Mouse (Mus musculus): ENCODE data around the gene Rapgef6. TPM values are rescaled to one million over a fixed set of nuclear protein-coding genes. Genes with fewer than 3 reads are reported as not detected.

The Rapgef6 gene
- polyA plus RNA-seq, 1 experiment: 73.9 TPM

DNA sequence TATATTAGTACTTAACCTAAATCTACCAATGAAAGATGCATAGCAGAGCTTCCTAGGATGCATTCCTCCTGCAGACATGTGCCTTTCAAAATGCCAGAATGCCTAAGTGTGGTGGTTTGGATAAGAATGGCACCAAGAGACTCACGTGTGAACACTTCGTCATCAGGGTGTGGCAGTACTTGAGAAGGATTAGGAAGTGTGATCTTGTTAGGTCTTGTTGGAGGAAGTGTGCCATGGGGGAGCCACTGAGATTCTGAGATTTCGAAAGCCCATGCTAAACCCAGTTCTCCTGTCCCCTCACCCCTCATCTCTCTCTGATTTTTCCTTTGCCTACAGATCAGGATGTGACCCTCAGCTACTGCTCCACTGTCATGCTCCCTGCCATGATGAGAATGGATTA, 206.7 kb downstream of the Rapgef6 start:
- TF ChIP-seq POLR2A (IDR thresholded peaks at IDR 0.05; ENCODE audit: control insufficient read depth, extremely low read depth, insufficient read depth, low read length, poor library complexity) (no peak), CTCF (IDR thresholded peaks at IDR 0.05; ENCODE audit: borderline replicate concordance, control insufficient read depth, extremely low read depth, insufficient read depth, low read length, poor library complexity) (no peak)
- Histone ChIP-seq H3K4me3 (ENCODE audit: control insufficient read depth, insufficient read depth, low read length) (no peak overlapping the region), H3K36me3 (ENCODE audit: control insufficient read depth, insufficient read depth, low read length) (peaks cover 14% of the 10 kb centered on the region; the same call in 1 of the 2 replicates), H3K4me1 (replicated peaks; ENCODE audit: control insufficient read depth, insufficient read depth, low read length) (peaks cover 21% of the 10 kb centered on the region), H3K27ac (ENCODE audit: control insufficient read depth, insufficient read depth, low read length) (no peak overlapping the region), H3K27me3 (ENCODE audit: control insufficient read depth, insufficient read depth, low read length) (no peaks in the 10 kb centered on the region)
- DNase-seq: no peak
- WGBS: 93% methylated on average over 3 of the region's 3 CpGs

DNA sequence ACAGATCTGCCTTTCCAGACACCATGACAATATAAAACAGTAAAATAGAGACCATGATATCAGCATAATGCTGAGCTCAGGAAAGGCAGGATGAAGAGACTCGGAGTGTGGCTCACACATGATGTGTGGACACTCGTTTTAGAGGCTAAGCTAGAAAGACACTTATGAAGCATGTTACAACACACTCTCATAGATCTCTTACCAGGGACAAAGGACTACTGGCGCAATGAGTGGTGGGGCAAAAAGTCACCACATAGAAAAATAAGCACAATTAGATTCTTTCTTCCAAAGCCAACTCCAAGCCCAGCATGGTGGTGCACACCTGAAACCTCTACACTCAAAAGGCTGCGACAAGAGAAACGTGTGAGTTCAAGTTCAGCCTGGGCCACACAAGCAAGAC, 208.3 kb downstream of the Rapgef6 start:
- Histone ChIP-seq H3K4me3 (ENCODE audit: control insufficient read depth, insufficient read depth, low read length) (no peak overlapping the region), H3K36me3 (ENCODE audit: control insufficient read depth, insufficient read depth, low read length) (peaks cover 22% of the 10 kb centered on the region; the same call in 1 of the 2 replicates), H3K4me1 (replicated peaks; ENCODE audit: control insufficient read depth, insufficient read depth, low read length) (peaks cover 24% of the 10 kb centered on the region), H3K27me3 (ENCODE audit: control insufficient read depth, insufficient read depth, low read length) (no peaks in the 10 kb centered on the region), H3K27ac (ENCODE audit: control insufficient read depth, insufficient read depth, low read length) (no peak overlapping the region)
- no peak for DNase-seq
- 95% methylated on average over 5 of the region's 5 CpGs for WGBS
- no peak for TF ChIP-seq POLR2A (IDR thresholded peaks at IDR 0.05; ENCODE audit: control insufficient read depth, extremely low read depth, insufficient read depth, low read length, poor library complexity)
- no peak for TF ChIP-seq CTCF (IDR thresholded peaks at IDR 0.05; ENCODE audit: borderline replicate concordance, control insufficient read depth, extremely low read depth, insufficient read depth, low read length, poor library complexity)

DNA sequence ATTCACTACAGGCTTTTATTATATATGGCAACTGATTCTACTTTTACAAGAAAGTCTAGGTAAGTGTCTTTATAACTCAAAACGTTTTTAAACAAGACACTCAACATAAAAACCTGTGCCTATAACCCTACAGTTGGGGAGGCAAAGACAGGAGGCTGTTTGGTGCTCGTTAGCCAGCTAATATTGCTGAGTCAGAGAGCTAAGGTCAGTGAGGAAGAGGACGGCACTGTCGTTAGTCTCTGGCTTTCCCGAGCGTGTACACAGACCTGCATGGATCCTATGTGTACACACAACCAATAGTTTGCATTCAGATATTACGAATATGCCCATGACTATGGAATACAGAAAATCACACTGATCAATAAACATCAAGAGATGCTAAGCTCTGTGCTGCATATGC, 208.7 kb downstream of the Rapgef6 start:
- no peak overlapping the region for H3K4me3 ChIP-seq (ENCODE audit: control insufficient read depth, insufficient read depth, low read length)
- no peaks in the 10 kb centered on the region for H3K27me3 ChIP-seq (ENCODE audit: control insufficient read depth, insufficient read depth, low read length)
- no peak for DNase-seq
- TF ChIP-seq CTCF (IDR thresholded peaks at IDR 0.05; ENCODE audit: borderline replicate concordance, control insufficient read depth, extremely low read depth, insufficient read depth, low read length, poor library complexity): no peak
- no peak for TF ChIP-seq POLR2A (IDR thresholded peaks at IDR 0.05; ENCODE audit: control insufficient read depth, extremely low read depth, insufficient read depth, low read length, poor library complexity)
- WGBS: 90% methylated on average over 7 of the region's 7 CpGs
- H3K36me3 ChIP-seq (ENCODE audit: control insufficient read depth, insufficient read depth, low read length): peaks cover 23% of the 10 kb centered on the region; the same call in 1 of the 2 replicates
- H3K4me1 ChIP-seq (replicated peaks; ENCODE audit: control insufficient read depth, insufficient read depth, low read length): peaks cover 21% of the 10 kb centered on the region
- no peak overlapping the region for H3K27ac ChIP-seq (ENCODE audit: control insufficient read depth, insufficient read depth, low read length)

- no peak overlapping the region for H3K27ac ChIP-seq (ENCODE audit: control insufficient read depth, insufficient read depth, low read length)
- H3K36me3 ChIP-seq (ENCODE audit: control insufficient read depth, insufficient read depth, low read length): peaks cover 28% of the 10 kb centered on the region
- peaks cover 9% of the 10 kb centered on the region; the same call in 1 of the 2 replicates for H3K4me1 ChIP-seq (replicated peaks; ENCODE audit: control insufficient read depth, insufficient read depth, low read length)
- WGBS: 68% methylated on average over 7 of the region's 7 CpGs
- H3K27me3 ChIP-seq (ENCODE audit: control insufficient read depth, insufficient read depth, low read length): no peaks in the 10 kb centered on the region
- DNase-seq: no peak
- TF ChIP-seq CTCF (IDR thresholded peaks at IDR 0.05; ENCODE audit: borderline replicate concordance, control insufficient read depth, extremely low read depth, insufficient read depth, low read length, poor library complexity): no peak
- no peak for TF ChIP-seq POLR2A (IDR thresholded peaks at IDR 0.05; ENCODE audit: control insufficient read depth, extremely low read depth, insufficient read depth, low read length, poor library complexity)
- no peak overlapping the region for H3K4me3 ChIP-seq (ENCODE audit: control insufficient read depth, insufficient read depth, low read length)
Observed at GRCm38 (mm10) chr11:54733546-54733945, 210.9 kb downstream of the Rapgef6 start.

DNA sequence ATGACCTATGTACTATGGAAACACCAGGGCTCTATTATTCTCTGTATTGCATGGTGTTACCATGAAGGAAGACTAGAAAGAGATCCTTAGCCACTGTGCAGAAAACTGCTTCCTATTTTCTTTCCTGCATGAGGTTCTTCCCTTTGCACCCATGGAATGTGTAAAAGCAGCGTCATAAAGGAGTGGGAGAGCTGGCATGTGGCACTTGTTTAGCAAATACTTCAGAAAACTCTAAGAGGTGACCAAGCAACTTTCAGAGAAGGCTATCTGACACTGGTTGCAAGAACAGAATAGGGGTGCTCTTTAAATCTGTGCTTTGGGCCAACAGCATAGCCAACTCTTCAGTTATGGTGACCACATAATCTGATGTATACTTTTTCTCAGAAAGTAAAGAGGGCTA, 212.5 kb downstream of the Rapgef6 start:
- H3K4me1 ChIP-seq (replicated peaks; ENCODE audit: control insufficient read depth, insufficient read depth, low read length): peaks cover 5% of the 10 kb centered on the region; the same call in 1 of the 2 replicates
- no peak for DNase-seq

DNA sequence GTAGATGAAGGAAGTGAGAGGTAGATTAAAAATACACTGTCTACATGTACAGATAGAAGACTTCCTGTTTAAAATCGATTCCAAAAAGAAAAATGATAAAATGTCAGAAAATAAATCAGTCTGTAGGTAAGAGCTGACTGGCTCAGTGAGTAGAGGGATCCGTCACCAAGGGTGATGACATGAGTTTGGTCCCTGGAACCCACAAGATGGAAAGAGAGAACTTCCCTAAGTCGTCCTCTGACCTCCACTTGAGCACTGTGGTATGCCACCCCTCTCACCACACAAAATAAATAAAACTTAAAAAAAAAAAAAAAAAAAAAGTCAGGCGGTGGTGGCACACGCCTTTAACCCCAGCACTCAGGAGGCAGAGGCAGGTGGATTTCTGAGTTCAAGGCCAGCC, 214.3 kb downstream of the Rapgef6 start:
- H3K27ac ChIP-seq (ENCODE audit: control insufficient read depth, insufficient read depth, low read length): no peak overlapping the region
- peaks cover 33% of the 10 kb centered on the region for H3K36me3 ChIP-seq (ENCODE audit: control insufficient read depth, insufficient read depth, low read length)
- DNase-seq: no peak
- H3K27me3 ChIP-seq (ENCODE audit: control insufficient read depth, insufficient read depth, low read length): no peaks in the 10 kb centered on the region
- H3K4me3 ChIP-seq (ENCODE audit: control insufficient read depth, insufficient read depth, low read length): no peak overlapping the region
- H3K4me1 ChIP-seq (replicated peaks; ENCODE audit: control insufficient read depth, insufficient read depth, low read length): peaks cover 5% of the 10 kb centered on the region; the same call in 1 of the 2 replicates
- TF ChIP-seq POLR2A (IDR thresholded peaks at IDR 0.05; ENCODE audit: control insufficient read depth, extremely low read depth, insufficient read depth, low read length, poor library complexity) (no peak), CTCF (IDR thresholded peaks at IDR 0.05; ENCODE audit: borderline replicate concordance, control insufficient read depth, extremely low read depth, insufficient read depth, low read length, poor library complexity) (no peak)
- WGBS: 57% methylated on average over 5 of the region's 5 CpGs

More for the DNA sequence above, 212.5 kb downstream of the Rapgef6 start:
- 94% methylated on average over 1 of the region's 1 CpGs for WGBS
- Histone ChIP-seq H3K27ac (ENCODE audit: control insufficient read depth, insufficient read depth, low read length) (no peak overlapping the region), H3K36me3 (ENCODE audit: control insufficient read depth, insufficient read depth, low read length) (peaks cover 33% of the 10 kb centered on the region), H3K27me3 (ENCODE audit: control insufficient read depth, insufficient read depth, low read length) (no peaks in the 10 kb centered on the region), H3K4me3 (ENCODE audit: control insufficient read depth, insufficient read depth, low read length) (no peak overlapping the region)
- TF ChIP-seq CTCF (IDR thresholded peaks at IDR 0.05; ENCODE audit: borderline replicate concordance, control insufficient read depth, extremely low read depth, insufficient read depth, low read length, poor library complexity): no peak
- TF ChIP-seq POLR2A (IDR thresholded peaks at IDR 0.05; ENCODE audit: control insufficient read depth, extremely low read depth, insufficient read depth, low read length, poor library complexity): no peak

All from thymus, adult 2 months (tissue).